Mouse (Mus musculus): ENCODE measurements around the gene Gjd3.
"Not testable (repeated sequence)": the region's sequence is repeated elsewhere in the genome, so short reads cannot be mapped to it uniquely, and the experiment has no call there.

Gjd3 gene

GRCm38 (mm10) chr11:98942923-98943641, 39.7 kb downstream of the Gjd3 start:
- DNase-seq, result no peak

GRCm38 (mm10) chr11:98942555-98942922, 40.3 kb downstream of the Gjd3 start:
- no peak for DNase-seq

DNA sequence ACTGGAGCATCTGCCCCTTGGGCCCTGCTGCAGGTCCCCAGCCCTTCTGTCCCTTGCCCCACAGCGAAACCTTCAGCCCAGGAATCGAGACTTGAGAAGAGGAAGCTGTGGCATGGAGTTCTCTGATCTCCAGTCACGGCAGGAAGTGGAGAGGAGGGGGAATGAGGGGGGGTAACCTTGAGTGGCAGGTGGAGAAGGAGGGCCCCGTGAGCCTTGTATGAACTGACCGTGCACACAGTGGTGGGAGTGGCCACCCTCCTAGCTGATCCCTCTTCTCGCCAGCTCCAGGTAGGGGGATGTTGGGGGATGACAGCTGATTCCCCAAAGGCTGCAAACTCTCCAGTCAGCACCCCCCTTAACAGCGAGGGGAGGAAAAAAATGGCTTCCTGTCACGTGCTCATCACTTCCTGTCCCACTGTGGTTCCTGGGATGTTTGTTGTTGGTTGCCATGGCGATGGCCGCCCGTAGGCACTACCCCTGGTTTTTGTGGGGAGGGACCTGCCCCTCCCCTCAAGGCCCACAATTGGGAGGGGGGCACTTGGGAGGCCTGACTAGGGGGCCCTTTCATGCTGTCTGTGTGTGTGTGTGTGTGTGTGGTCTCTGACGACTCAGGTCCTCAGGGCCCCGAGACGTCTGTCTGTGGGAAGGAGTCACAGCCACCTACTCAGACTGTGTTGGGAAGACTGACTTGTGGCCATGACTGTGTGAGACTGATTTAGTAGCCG, 40.8 kb downstream of the Gjd3 start:
- peak; percentile 62 for DNase-seq

GRCm38 (mm10) chr11:98941341-98941825, 41.4 kb downstream of the Gjd3 start:
- no peak for DNase-seq

GRCm38 (mm10) chr11:98940776-98941175, 42.0 kb downstream of the Gjd3 start:
- no peak for DNase-seq

DNA sequence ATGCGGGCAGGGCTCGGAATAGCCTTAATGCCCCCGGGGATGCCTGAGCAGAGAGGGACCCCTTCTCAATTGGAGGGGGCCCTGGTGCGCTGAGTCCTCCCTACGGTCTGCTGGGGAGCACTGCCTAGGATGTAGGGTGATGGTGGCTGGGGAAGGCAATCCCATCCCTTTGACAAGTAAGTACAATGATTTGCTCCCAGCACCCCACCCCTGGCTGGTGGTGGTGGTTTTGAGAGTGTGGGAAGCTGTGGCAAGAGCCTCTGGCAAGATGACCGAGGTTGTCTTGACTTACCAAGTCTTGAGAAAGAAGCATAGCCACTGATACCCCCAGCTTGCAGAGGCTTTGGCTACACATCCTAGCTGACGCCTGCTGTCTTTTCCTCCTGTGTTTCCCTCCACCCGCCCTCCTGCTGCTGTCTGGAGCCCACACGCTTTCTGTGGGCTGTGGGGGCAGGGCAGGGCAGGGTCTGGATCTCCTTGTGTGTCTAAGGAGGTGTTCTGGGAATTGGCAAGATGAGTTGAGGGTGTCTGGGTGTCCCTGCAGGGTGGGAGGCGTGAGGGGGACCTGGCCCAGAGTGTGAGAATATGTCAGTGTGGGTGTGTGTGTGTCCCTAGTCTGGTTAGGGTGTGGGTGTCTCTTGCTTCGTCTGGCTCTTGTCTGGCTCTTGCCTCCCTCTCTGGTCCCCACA, 42.7 kb downstream of the Gjd3 start:
- peak; percentile 66 for DNase-seq

DNA sequence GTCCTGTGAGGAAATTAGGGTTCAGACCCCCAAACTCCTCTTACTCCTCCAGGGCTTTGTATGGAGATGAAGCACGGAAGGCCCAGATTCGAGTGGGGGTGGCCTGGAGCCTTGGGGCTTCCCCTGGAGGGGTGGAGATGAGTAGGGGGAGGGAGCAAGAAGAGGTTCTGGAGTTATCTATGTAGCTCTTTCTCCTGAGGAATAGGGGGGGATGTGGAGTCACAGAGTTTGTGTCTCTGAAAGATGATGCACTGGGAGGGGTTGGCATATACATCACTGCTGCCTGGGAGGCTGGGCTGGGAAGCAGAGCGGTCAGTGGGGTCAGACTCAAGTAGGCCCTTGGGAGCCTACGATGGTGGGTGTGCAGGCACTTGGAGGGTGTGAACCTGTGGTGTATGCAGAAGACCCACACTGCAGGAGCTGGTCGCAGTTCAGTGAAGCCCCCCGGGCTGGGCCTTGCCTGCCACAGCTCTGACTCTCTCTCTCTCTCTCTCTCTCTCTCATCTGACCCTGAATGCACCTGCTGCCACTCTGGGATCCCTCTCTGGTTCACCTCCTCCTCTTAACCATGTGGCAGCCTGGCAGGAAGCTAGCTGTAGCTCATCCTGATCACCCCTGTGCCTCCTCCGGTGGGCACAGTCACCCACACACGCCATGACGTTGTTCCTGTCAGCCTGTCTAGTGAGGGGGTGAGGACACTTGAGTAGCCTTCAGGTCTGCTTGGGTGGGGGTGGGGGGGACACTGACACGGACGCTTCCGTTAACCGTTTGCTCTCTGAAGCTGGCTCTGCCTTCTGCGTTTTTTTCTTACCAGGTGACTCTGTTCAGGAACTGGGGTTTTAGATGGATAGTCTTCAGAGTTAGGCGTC, 43.5 kb downstream of the Gjd3 start:
- no peak for DNase-seq

DNA sequence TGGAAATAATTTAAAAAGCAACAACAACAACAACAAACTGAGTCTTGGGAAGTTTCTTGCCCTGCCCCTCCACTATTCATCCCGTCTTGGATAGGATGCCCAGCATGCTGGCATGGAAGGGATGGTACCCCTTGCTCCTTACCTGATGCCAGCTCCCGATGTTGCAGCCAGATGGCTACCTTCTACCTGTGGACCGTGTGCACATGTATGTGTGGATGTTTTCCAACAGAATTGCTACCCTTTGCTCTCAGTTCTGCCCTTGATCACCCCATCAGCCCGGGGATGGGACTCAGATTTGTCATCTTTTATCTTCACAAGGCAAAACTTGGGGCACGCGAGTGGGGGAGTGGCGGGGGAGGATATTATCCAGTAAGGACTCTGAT, 44.1 kb downstream of the Gjd3 start:
- DNase-seq, result no peak

- DNase-seq, result no peak
Observed at GRCm38 (mm10) chr11:98937914-98938694, 44.7 kb downstream of the Gjd3 start.

DNA sequence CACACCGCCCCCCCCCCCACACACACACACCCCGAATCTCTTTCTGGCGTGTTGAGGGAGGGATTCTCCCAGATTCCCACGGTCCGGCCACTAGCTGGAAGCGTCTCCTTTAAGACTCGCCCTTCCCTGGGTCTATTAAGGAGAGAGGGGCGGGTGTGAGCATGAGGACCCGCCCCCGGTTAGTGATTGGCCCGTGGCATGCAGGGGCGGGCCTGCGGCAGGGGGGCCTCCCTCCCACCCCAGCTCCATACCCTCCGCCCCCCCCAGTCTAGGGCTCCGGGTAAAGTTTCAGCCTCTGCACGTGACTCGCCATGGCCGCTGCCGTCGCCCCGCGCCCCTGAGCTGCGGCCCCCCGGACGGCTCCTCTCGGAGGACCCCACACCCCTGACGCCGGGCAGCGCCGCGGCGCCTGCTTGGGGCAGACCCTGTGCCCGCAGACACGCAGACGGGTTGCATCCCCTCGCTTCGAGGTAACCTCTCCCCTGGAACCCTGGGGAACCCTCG, 45.4 kb downstream of the Gjd3 start:
- peak; percentile 67 for DNase-seq

DNA sequence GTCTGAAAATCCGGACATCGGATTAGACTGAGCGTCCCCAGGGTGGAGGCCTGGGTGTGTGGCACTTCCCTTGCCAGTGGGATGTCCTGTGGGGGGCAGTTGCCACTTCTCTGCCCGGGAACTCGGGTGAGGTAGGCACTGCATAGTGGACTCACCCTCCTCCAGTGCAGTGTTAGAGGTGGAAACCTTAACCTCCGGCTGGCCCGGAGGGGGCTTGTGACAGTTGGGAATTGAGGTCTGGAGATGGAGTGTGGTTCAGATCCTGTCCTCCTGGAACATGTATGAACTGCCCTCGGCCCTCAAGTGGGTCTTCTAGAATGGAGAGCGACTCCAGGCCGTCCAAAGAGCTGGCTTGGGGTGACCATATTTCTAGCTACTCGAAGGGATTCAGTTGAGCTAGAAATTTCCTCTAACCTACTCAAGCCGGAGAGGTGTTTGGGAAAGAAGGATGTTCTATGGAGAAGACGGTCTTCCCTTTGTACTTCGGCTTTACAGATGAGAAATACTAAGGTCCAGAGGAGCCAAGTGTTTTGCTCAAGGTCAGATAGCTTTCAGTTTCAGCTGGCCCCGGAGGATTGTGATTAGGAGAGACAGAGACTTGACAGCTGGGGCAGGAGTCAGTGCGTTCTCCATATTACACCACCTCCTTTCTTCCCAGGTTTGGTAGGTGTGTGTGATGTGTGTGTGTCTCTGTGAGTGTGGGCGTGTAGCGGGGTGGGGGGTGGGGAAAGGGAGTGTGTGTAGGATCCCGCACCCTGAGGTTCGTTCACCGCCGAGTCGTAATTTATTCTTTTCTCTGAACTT, 46.0 kb downstream of the Gjd3 start:
- DNase-seq, result no peak

DNA sequence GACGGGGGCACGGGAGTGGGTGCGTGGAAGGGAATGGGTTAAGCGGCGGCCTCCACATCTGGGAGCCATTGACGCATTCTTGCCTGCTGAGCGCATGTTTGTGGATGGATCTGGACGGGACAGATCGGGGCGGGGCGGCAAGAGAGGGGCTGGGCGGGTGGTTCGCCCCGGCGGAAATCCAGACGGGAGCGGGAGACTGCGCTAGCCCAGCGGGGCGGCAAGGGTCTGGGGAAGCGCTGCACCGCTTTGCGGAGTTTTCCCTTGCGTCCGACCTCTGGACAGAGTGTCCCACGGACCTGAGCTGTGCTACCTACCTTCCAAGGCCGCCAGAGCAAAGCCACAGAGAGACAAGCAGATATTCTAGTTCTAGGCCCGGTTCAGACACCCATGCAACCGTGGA, 46.6 kb downstream of the Gjd3 start:
- no peak for DNase-seq

DNA sequence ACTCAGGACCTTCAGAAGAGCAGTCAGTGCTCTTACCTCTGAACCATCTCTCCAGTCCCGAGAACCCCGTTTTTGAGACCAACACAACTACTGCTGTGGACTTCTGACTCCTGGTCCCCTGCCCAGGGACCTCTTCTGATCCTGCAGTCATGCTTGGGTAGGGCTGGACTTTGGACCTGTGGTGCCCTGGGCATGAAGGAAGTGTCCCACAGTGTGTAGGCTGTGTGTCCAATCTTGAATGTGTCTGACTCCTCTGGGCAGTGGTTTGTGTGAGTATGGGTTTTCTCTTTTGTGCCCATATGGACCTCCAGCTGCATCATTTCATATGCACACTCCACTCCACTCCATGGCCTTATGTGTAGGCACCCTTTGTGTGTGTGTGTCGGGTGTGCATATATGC, 47.7 kb downstream of the Gjd3 start:
- DNase-seq, result no peak

- no peak for DNase-seq
Observed at GRCm38 (mm10) chr11:98934367-98934766, 48.4 kb downstream of the Gjd3 start.

GRCm38 (mm10) chr11:98933847-98934246, 49.0 kb downstream of the Gjd3 start:
- not testable (repeated sequence) for DNase-seq

- peak; percentile 74 for DNase-seq
Observed at GRCm38 (mm10) chr11:98933151-98933550, 49.7 kb downstream of the Gjd3 start.

DNA sequence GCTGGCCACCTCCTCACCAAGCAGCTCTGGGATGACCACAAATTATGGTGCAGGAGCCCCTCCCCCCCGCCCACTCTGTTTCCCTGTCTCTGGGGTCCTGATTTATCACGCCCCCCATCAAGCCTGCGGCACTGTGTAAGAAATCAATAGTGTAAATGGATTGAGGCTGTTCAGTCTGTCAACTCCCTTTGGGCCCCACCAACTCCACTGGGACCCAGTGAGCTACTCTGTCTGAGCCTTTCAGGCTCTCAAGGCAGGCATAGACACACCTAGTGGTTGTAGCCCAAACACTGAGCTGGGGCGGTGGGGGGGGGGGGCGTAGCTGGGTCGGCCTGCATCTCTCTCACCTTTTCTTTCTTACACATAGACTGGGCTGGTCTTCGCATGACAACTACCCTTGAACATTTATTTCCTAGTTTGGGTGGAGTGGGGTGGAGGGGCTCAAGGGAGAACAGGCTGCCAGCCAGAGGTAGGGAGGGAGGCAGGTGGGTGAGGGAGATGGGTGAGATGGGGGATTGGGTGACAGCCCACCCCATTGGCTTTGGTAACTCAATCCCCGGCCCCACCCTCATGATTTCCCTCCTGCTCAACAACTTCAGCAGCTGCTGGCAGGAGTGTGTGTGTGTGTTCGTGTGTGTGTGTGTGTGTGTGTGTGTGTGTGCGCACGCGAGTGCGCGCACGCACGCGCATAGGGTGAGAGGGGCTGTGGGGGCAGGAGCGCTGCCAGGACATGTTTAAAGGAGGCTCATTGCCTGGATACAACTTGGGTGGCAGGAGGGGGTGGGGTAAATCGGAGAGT, 50.3 kb downstream of the Gjd3 start:
- DNase-seq, result no peak

All from right cerebral cortex, postnatal 25 days (tissue).